Mouse (Mus musculus) hindbrain, embryonic 11.5 days (tissue): ENCODE results near the gene Ccn2. TPM values are rescaled to one million over a fixed set of nuclear protein-coding genes. Genes with fewer than 3 reads are reported as not detected.

Source experiments
- ATAC-seq: fragments of 200-750 bp; cut with Nextera tagmentation; 2 replicates; pipeline ENCODE4 v1.8.0; 2017; ENCODE audit warnings: mild to moderate bottlenecking, moderate TSS enrichment, moderate library complexity; ENCODE audit not compliant: low FRiP score
- DNase-seq: peaks from one replicate; pipeline ENCODE4 v3.0.0-alpha.2; 2015; ENCODE audit warnings: low spot score
- H3K27ac ChIP-seq: fragments of 300-500 bp; sonication (generic); 2 replicates; pipeline ENCODE4 v1.5.1; 2014; ENCODE audit warnings: mild to moderate bottlenecking, low read depth, low read length
- H3K27me3 ChIP-seq: fragments of 300-500 bp; sonication (generic); 2 replicates; pipeline ENCODE4 v1.6.1; 2014; ENCODE audit warnings: mild to moderate bottlenecking, low read length, moderate library complexity, mixed read lengths; ENCODE audit not compliant: control insufficient read depth, insufficient read depth
- H3K36me3 ChIP-seq: fragments of 300-500 bp; sonication (generic); 2 replicates; pipeline ENCODE4 v1.6.1; 2014; ENCODE audit warnings: mild to moderate bottlenecking, low read length, moderate library complexity, mixed read lengths; ENCODE audit not compliant: control insufficient read depth, insufficient read depth
- H3K4me1 ChIP-seq: fragments of 300-500 bp; sonication (generic); replicated peaks from 2 replicates; pipeline ENCODE4 v1.6.1; 2014; ENCODE audit warnings: low read length, mixed read lengths; ENCODE audit not compliant: control insufficient read depth, insufficient read depth
- H3K4me2 ChIP-seq: fragments of 300-500 bp; sonication (generic); replicated peaks from 2 replicates; pipeline ENCODE4 v1.6.1; 2014; ENCODE audit warnings: mild to moderate bottlenecking, low read depth, low read length
- H3K4me3 ChIP-seq: fragments of 300-500 bp; sonication (generic); 2 replicates; pipeline ENCODE4 v1.5.1; 2014; ENCODE audit warnings: low read depth, low read length
- H3K9ac ChIP-seq: fragments of 300-500 bp; sonication (generic); 2 replicates; pipeline ENCODE4 v1.6.1; 2014; ENCODE audit warnings: low read depth, low read length
- H3K9me3 ChIP-seq: fragments of 300-500 bp; sonication (generic); 2 replicates; pipeline ENCODE4 v1.6.1; 2016; ENCODE audit warnings: low read length; ENCODE audit not compliant: control insufficient read depth
- WGBS: fragments of 180-500 bp; shearing (Covaris S2); extraction: QIAGEN DNeasy Blood & Tissue Kit; methylation state at CpG from one replicate; pipeline ENCODE4 v1.1.7; 2014; 5-methylcytosine and 5-hydroxymethylcytosine counted together
- polyA plus RNA-seq: library from polyadenylated mRNA; unstranded; fragments of >200 nt; fragmentation: Nextera tagmentation; extraction: Ambion mirVana; gene quantifications from 2 replicates; pipeline ENCODE4 v1.2.1, GENCODE M21; 2014

Gene Ccn2
- polyA plus RNA-seq, 1 experiment from 2014 or later, result 6.6 TPM

DNA sequence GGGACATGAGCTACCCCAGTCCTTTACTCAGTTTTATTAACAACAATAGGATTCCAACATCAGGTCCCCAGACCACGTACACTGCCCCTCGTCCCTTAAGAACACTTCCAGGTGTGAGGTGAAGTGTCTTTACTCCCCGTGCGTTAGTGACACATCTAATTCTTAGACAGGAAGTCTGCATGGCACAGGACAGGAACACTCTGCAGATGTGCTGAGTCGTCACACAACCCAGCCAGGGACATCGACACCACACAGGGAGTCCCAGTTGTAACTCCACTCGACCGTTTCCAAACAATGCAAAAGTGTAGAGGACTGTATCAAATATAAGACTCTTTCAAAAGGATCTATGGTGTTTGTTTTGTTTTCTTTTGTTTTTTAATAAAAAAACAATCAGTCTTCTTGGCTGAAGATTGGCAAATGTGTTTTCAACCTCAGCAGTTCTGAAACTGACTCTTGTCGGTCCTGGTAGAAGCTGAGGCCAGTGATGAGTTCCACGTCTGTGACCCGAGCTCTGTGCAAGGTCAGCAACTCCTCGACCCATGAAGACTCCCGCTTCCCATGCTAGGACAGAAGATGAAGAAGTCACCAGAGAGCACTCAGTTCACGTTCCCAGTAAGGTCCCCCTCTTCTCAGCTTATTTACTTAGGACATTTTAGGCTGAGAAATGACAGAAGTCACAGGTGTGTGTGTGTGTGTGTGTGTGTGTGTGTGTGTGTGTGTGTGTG is 46.3 kb downstream of the Ccn2 start:
- H3K36me3 ChIP-seq, result no peaks in the 10 kb centered on the region
- no peak overlapping the region for H3K27ac ChIP-seq
- H3K9ac ChIP-seq, result no peak overlapping the region
- no peak for ATAC-seq
- no peaks in the 10 kb centered on the region for H3K4me1 ChIP-seq
- 57% methylated on average over 14 of the region's 14 CpGs for WGBS
- DNase-seq, result no peak
- H3K4me2 ChIP-seq, result no peak overlapping the region
- no peak overlapping the region for H3K4me3 ChIP-seq
- H3K27me3 ChIP-seq, result no peaks in the 10 kb centered on the region
- H3K9me3 ChIP-seq, result no peaks in the 10 kb centered on the region

- WGBS, result 87% methylated on average over 11 of the region's 11 CpGs
- no peak for ATAC-seq
These were observed 47.7 kb downstream of the Ccn2 start for GRCm38 (mm10) chr10:24642796-24643580.

DNA sequence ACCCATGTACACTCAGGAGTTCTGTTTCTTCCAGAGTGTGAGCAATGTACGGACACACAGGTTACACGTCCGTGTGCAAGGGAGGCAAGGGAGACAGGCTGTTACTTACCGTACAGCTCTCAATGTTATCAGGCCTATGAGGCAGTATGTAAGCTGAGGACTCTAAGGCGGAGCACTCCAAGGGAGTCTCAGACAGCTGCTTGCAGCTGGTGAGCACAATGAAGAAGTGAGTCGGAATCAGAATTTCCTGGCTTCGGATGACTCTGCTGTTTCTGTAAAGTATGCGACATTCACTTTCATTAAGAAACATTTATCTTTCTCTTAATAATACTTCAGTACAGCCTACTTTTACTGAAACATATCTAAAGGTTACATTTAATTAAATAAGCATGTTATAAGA is 49.9 kb downstream of the Ccn2 start:
- no peak for ATAC-seq
- Histone ChIP-seq H3K4me3 (no peak overlapping the region), H3K4me2 (no peak overlapping the region), H3K4me1 (no peaks in the 10 kb centered on the region), H3K27ac (no peak overlapping the region), H3K9ac (no peak overlapping the region), H3K27me3 (no peaks in the 10 kb centered on the region), H3K9me3 (no peaks in the 10 kb centered on the region), H3K36me3 (no peaks in the 10 kb centered on the region)
- whole genome bisulfite sequencing, result 93% methylated on average over 8 of the region's 8 CpGs
- DNase-seq, result no peak

More at GRCm38 (mm10) chr10:24642796-24643580, 47.7 kb downstream of the Ccn2 start:
- H3K4me1 ChIP-seq, result no peaks in the 10 kb centered on the region
- H3K4me2 ChIP-seq, result no peak overlapping the region
- no peak for DNase-seq
- no peak overlapping the region for H3K9ac ChIP-seq
- H3K4me3 ChIP-seq, result no peak overlapping the region
- no peak overlapping the region for H3K27ac ChIP-seq
- no peaks in the 10 kb centered on the region for H3K36me3 ChIP-seq
- H3K27me3 ChIP-seq, result no peaks in the 10 kb centered on the region
- no peaks in the 10 kb centered on the region for H3K9me3 ChIP-seq

Other genes starting within 250 kb of the Ccn2 start
- 0.66 and 1.2 TPM in 2 replicates for gene Enpp1, start 116.7 kb downstream of the Ccn2 start, polyA plus RNA-seq
- 4.9 and 5.7 TPM in 2 replicates for gene Enpp3, start 247.4 kb downstream of the Ccn2 start, polyA plus RNA-seq